Mouse (Mus musculus): ENCODE results near the gene Nr1h4.
"Not testable (repeated sequence)": the region's sequence is repeated elsewhere in the genome, so short reads cannot be mapped to it uniquely, and the experiment has no call there.

The Nr1h4 gene

GRCm38 (mm10) chr10:89532929-89533727, at the start of gene Nr1h4:
Gene Nr1h4, minus strand, starts transcription at chr10:89533585.
- DNase-seq (ENCODE audit: low spot score), result no peak

- DNase-seq (ENCODE audit: low spot score), result no peak
Observed at GRCm38 (mm10) chr10:89578801-89579200, 45.4 kb upstream of the Nr1h4 start.

- no peak for DNase-seq (ENCODE audit: low spot score)
Observed at GRCm38 (mm10) chr10:89577666-89578065, 44.3 kb upstream of the Nr1h4 start.

GRCm38 (mm10) chr10:89573421-89573820, 40.0 kb upstream of the Nr1h4 start:
- DNase-seq (ENCODE audit: low spot score), result no peak

GRCm38 (mm10) chr10:89572946-89573345, 39.6 kb upstream of the Nr1h4 start:
- DNase-seq (ENCODE audit: low spot score), result no peak

- DNase-seq (ENCODE audit: low spot score), result no peak
Observed at GRCm38 (mm10) chr10:89567391-89567790, 34.0 kb upstream of the Nr1h4 start.

- no peak for DNase-seq (ENCODE audit: low spot score)
Observed at GRCm38 (mm10) chr10:89565301-89566022, 32.1 kb upstream of the Nr1h4 start.

- DNase-seq (ENCODE audit: low spot score), result no peak
Observed at GRCm38 (mm10) chr10:89562113-89562512, 28.7 kb upstream of the Nr1h4 start.

- no peak for DNase-seq (ENCODE audit: low spot score)
Observed at GRCm38 (mm10) chr10:89559351-89559750, 26.0 kb upstream of the Nr1h4 start.

GRCm38 (mm10) chr10:89554885-89555284, 21.5 kb upstream of the Nr1h4 start:
- not testable (repeated sequence) for DNase-seq (ENCODE audit: low spot score)

GRCm38 (mm10) chr10:89553855-89554254, 20.5 kb upstream of the Nr1h4 start:
- DNase-seq (ENCODE audit: low spot score), result not testable (repeated sequence)

GRCm38 (mm10) chr10:89553015-89553414, 19.6 kb upstream of the Nr1h4 start:
- DNase-seq (ENCODE audit: low spot score), result no peak

GRCm38 (mm10) chr10:89551657-89552056, 18.3 kb upstream of the Nr1h4 start:
- DNase-seq (ENCODE audit: low spot score), result no peak

- DNase-seq (ENCODE audit: low spot score), result no peak
Observed at GRCm38 (mm10) chr10:89548028-89548427, 14.6 kb upstream of the Nr1h4 start.

- DNase-seq (ENCODE audit: low spot score), result no peak
Observed at GRCm38 (mm10) chr10:89546989-89547388, 13.6 kb upstream of the Nr1h4 start.

- DNase-seq (ENCODE audit: low spot score), result no peak
Observed at GRCm38 (mm10) chr10:89543867-89544266, 10.5 kb upstream of the Nr1h4 start.

- no peak for DNase-seq (ENCODE audit: low spot score)
Observed at GRCm38 (mm10) chr10:89542321-89542720, 8.9 kb upstream of the Nr1h4 start.

GRCm38 (mm10) chr10:89532451-89532850, 934 bp downstream of the Nr1h4 start:
- no peak for DNase-seq (ENCODE audit: low spot score)

GRCm38 (mm10) chr10:89531976-89532375, 1.4 kb downstream of the Nr1h4 start:
- DNase-seq (ENCODE audit: low spot score), result no peak

- DNase-seq (ENCODE audit: low spot score), result no peak
Observed at GRCm38 (mm10) chr10:89531194-89531634, 2.2 kb downstream of the Nr1h4 start.

GRCm38 (mm10) chr10:89527054-89527453, 6.3 kb downstream of the Nr1h4 start:
- DNase-seq (ENCODE audit: low spot score), result no peak

GRCm38 (mm10) chr10:89525823-89526222, 7.6 kb downstream of the Nr1h4 start:
- DNase-seq (ENCODE audit: low spot score), result no peak

- no peak for DNase-seq (ENCODE audit: low spot score)
Observed at GRCm38 (mm10) chr10:89522481-89522880, 10.9 kb downstream of the Nr1h4 start.
